Mouse (Mus musculus) cortical plate, adult 2 months (tissue): Measurements from ENCODE around the gene Asap2. TPM values are rescaled to one million over a fixed set of nuclear protein-coding genes. Genes with fewer than 3 reads are reported as not detected.

Source experiments
- H3K27ac ChIP-seq: fragments of 200-500 bp; 2 replicates; pipeline ENCODE4 v1.5.1; 2012; ENCODE audit warnings: low read length, control low read depth, inconsistent platforms; ENCODE audit not compliant: insufficient read depth
- H3K4me1 ChIP-seq: fragments of 200-500 bp; 2 replicates; pipeline ENCODE4 v1.6.1; 2011; ENCODE audit warnings: low read length; ENCODE audit not compliant: control insufficient read depth, insufficient read depth
- H3K4me3 ChIP-seq: fragments of 200-500 bp; 2 replicates; pipeline ENCODE4 v1.5.1; 2011; ENCODE audit warnings: mild to moderate bottlenecking, low read length, control low read depth; ENCODE audit not compliant: insufficient read depth
- CTCF ChIP-seq: fragments of 200-500 bp; IDR thresholded peaks from 2 replicates; pipeline ENCODE4 v1.5.1; 2011; ENCODE audit warnings: mild to moderate bottlenecking, control low read depth, low read length; ENCODE audit not compliant: insufficient read depth; ENCODE audit errors: extremely low read depth
- POLR2A ChIP-seq: fragments of 200-500 bp; IDR thresholded peaks from 2 replicates; pipeline ENCODE4 v1.6.1; 2011; ENCODE audit warnings: mild to moderate bottlenecking, low read length, control low read depth; ENCODE audit not compliant: insufficient read depth; ENCODE audit errors: extremely low read depth
- polyA plus RNA-seq: library from polyadenylated mRNA; depleted of rRNA; stranded (reverse); fragments of >200 nt; gene quantifications from 2 replicates; pipeline ENCODE4 v1.2.3, GENCODE M21; 2012

The Asap2 gene
- polyA plus RNA-seq, 1 experiment = 27.0 TPM

- H3K4me3 ChIP-seq = no peak overlapping the region
- no peak for TF ChIP-seq POLR2A
- no peak for TF ChIP-seq CTCF
- peaks cover 2% of the 10 kb centered on the region; the same call in 1 of the 2 replicates for H3K4me1 ChIP-seq
- no peak overlapping the region for H3K27ac ChIP-seq
Observed at GRCm38 (mm10) chr12:21182786-21183185, 192.5 kb downstream of the Asap2 start.

DNA sequence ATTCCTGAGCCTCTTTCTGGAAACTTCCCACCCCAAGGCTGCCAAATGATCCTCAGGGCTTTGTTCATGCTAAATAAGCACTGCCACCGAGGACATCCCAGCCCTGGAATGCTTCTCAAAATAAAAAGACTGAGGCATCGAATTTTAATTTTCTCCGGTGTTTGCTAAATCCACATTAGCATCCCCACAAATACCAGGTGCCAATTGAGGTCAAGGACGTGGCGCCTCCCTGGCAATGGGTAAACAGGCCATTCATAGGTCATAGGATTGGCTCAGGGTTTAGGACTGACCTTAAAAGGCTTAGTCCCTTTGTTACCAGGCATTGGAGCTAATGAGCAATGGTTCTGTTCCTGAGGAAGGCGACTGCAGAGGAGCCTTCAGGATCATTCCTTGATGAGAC, 193.1 kb downstream of the Asap2 start:
- no peak for TF ChIP-seq CTCF
- no peak overlapping the region for H3K4me3 ChIP-seq
- no peak overlapping the region for H3K27ac ChIP-seq
- peaks cover 2% of the 10 kb centered on the region; the same call in 1 of the 2 replicates for H3K4me1 ChIP-seq

DNA sequence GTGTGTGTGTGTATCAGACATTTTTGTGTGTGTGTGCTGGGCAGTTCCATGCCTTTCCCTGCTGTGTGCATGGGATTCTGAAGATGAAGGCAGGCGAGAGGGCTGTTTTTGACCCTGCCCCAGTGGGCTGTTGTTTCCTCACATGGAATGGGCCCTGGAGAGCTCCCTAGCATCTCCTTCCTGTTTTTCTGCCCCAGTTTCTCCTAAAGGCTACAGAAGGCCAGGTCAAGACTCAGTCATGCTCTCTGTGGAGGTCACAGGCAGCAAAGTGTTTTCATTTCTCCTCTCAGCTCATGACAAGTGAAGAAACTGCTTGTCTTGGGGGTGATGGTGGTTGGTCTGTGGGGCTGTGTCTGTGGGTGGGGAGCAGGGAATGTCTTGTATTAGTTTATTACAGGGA, 195.9 kb downstream of the Asap2 start:
- Histone ChIP-seq H3K4me3 (no peak overlapping the region), H3K27ac (no peak overlapping the region), H3K4me1 (peaks cover 2% of the 10 kb centered on the region; the same call in 1 of the 2 replicates)
- TF ChIP-seq CTCF (no peak), POLR2A (no peak)

- no peak overlapping the region for H3K27ac ChIP-seq
- no peak for TF ChIP-seq POLR2A
- no peak for TF ChIP-seq CTCF
- peaks cover 2% of the 10 kb centered on the region; the same call in 1 of the 2 replicates for H3K4me1 ChIP-seq
- no peak overlapping the region for H3K4me3 ChIP-seq
Observed at GRCm38 (mm10) chr12:21188880-21189279, 198.6 kb downstream of the Asap2 start.

DNA sequence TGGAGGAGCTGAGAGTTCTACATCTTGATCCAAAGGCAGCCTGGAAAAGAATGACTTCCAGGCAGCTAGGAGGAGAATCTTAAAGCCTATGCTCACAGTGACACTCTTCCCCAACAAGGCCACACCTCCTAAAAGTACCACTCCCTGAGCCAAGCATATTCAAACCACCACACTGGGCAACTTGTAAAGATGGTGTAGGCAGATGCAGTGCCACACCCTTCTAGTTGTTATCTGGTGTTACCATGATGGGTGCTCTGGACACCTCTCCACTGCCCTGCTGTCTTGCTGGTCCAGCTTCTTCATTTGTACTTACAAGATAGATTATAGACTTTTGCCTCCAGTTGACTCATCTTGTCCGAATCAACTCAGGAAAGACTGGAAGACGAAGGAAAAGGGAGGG, 201.3 kb downstream of the Asap2 start:
- Histone ChIP-seq H3K27ac (no peak overlapping the region), H3K4me1 (peaks cover 2% of the 10 kb centered on the region; the same call in 1 of the 2 replicates), H3K4me3 (no peak overlapping the region)
- TF ChIP-seq CTCF = no peak
- no peak for TF ChIP-seq POLR2A

GRCm38 (mm10) chr12:21195497-21195896, 205.2 kb downstream of the Asap2 start:
- TF ChIP-seq CTCF = no peak
- no peak for TF ChIP-seq POLR2A
- 0 out of 2 replicates have a peak, but pooled peaks cover 2% of the 10 kb centered on the region for H3K4me1 ChIP-seq
- no peak overlapping the region for H3K4me3 ChIP-seq
- no peak overlapping the region for H3K27ac ChIP-seq

- Histone ChIP-seq H3K4me3 (no peak overlapping the region), H3K27ac (no peak overlapping the region), H3K4me1 (peaks cover 2% of the 10 kb centered on the region)
- TF ChIP-seq POLR2A (no peak), CTCF (no peak)
Observed at GRCm38 (mm10) chr12:21196420-21196819, 206.2 kb downstream of the Asap2 start.

- H3K4me3 ChIP-seq = no peak overlapping the region
- TF ChIP-seq CTCF (no peak), POLR2A (no peak)
Observed at GRCm38 (mm10) chr12:21200613-21201012, 210.4 kb downstream of the Asap2 start.

GRCm38 (mm10) chr12:21201485-21202269, 211.4 kb downstream of the Asap2 start:
- peaks cover 2% of the 10 kb centered on the region for H3K4me1 ChIP-seq
- H3K27ac ChIP-seq = no peak overlapping the region

More at GRCm38 (mm10) chr12:21200613-21201012, 210.4 kb downstream of the Asap2 start:
- peaks cover 2% of the 10 kb centered on the region for H3K4me1 ChIP-seq
- no peak overlapping the region for H3K27ac ChIP-seq

GRCm38 (mm10) chr12:21204701-21205312, 214.5 kb downstream of the Asap2 start:
- no peak overlapping the region for H3K27ac ChIP-seq
- H3K4me3 ChIP-seq = no peak overlapping the region
- TF ChIP-seq CTCF = no peak
- TF ChIP-seq POLR2A = no peak
- H3K4me1 ChIP-seq = peaks cover 7% of the 10 kb centered on the region

More at GRCm38 (mm10) chr12:21201485-21202269, 211.4 kb downstream of the Asap2 start:
- H3K4me3 ChIP-seq = no peak overlapping the region
- TF ChIP-seq POLR2A (no peak), CTCF (no peak)
